Mouse (Mus musculus): Measurements from ENCODE around the gene Taf6l.

DNA sequence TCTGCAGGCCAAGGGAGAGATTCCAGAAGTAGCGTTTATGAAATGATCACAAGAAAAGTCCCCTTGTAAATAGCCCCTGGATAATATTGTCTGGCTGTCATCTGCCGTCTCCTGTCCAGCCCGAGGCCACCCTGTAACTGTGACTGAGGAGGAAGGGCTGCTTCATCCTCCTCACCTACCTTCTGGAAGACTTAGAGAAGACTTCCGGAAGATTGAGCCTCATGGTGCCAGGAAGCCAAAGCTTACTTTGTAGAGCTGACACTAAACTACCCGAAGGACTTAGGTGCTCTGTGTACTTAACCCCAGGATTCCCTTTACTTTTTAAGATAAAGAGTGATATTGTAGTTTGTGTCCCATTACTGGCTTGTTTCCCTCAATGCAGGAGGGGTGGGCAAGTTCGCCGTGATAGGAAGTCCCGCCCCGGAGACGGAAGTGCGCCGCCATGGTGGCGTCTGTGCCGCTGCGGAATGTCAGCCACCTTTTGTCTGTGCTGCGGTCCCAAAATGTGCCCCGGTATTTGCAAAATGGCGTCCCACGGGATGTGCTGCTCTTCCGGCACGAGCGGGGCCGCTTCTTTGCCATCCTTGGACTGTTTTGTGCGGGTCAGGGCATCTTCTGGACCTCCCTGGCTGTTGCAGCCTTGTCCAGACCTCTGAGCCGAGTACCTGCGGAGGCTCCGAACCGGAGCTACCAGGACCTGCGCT lies 15.5 kb downstream of the Taf6l start, which contains the start of gene Tmem223:
- no peak for TF ChIP-seq CTCF (IDR thresholded peaks at IDR 0.05; ENCODE audit: borderline replicate concordance, insufficient read depth, low read length)
- peak; percentile 85 for TF ChIP-seq POLR2A (IDR thresholded peaks at IDR 0.05; ENCODE audit: low read depth, low read length)
